Mouse (Mus musculus): ENCODE data around the gene Itga7. TPM values are rescaled to one million over a fixed set of nuclear protein-coding genes. Genes with fewer than 3 reads are reported as not detected.

Gene Itga7
- 18.7 and 19.0 TPM in 2 replicates for total RNA-seq (2021)
- long read RNA-seq, experiment 1, full-length matches to known transcripts: 1 of 6 reads
- long read RNA-seq, experiment 1, partial matches to known transcripts: 5 of 6 reads
- long read RNA-seq, experiment 1, other reads (novel, unspliced or antisense): 0 of 6 reads
- long read RNA-seq, experiment 2, partial matches to known transcripts: 6 of 9 reads
- long read RNA-seq, experiment 2, other reads (novel, unspliced or antisense): 3 of 9 reads

- peak; percentile 57 for DNase-seq
Measured at GRCm38 (mm10) chr10:128933574-128933973, at the start of gene Itga7. Itga7 (plus strand) TSS chr10:128933818.

GRCm38 (mm10) chr10:128888941-128889827 is 44.4 kb upstream of the Itga7 start:
- DNase-seq: no peak

GRCm38 (mm10) chr10:128889846-128890245 is 43.8 kb upstream of the Itga7 start:
- no peak for DNase-seq

GRCm38 (mm10) chr10:128890383-128891295 is 43.0 kb upstream of the Itga7 start:
- DNase-seq: no peak

- peak; percentile 72 for DNase-seq
Measured at GRCm38 (mm10) chr10:128891296-128892094, 42.1 kb upstream of the Itga7 start, which contains the start of gene Gdf11. Gdf11 (minus strand) TSS chr10:128891718.

- no peak for DNase-seq
Measured at GRCm38 (mm10) chr10:128892246-128892645, 41.4 kb upstream of the Itga7 start.

- peak; percentile 81 for DNase-seq
Measured at GRCm38 (mm10) chr10:128895437-128895836, 38.2 kb upstream of the Itga7 start.

DNA sequence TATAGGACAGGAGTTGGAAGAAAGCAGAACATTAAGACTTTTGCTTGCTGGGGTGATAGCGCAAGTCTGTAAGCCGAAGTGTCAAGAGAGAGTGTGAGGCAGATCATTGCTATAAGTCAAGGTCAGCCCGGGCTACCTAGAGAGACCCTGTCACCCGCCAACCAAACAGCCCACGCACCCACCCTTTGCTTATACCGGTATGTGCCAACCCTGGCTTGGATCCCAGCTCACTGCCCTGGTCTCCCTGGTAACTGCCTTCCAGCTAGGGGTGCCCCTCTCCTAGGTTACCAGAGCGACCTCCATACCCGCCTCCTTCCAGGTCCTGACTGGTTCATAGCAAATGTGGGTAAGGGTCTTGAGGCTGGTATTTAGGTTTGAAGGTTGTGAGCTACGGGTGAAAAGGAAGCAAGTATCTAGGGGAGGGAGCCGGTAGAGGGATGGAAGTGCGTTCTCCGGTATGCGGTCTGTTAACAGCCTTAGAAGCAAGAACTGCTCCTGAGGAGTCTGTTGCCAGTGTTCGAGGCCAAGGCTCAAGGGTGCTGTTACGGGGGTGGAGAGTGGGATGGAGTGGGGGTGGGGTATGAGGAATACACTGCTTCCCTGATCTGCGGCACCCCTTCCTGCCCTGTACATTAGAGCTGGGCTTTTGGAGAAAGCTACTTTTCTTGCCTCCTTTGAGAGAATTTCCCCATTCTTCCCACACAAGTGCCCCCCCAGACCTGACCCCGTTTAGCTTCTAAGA is 37.5 kb upstream of the Itga7 start:
- DNase-seq: peak; percentile 56

DNA sequence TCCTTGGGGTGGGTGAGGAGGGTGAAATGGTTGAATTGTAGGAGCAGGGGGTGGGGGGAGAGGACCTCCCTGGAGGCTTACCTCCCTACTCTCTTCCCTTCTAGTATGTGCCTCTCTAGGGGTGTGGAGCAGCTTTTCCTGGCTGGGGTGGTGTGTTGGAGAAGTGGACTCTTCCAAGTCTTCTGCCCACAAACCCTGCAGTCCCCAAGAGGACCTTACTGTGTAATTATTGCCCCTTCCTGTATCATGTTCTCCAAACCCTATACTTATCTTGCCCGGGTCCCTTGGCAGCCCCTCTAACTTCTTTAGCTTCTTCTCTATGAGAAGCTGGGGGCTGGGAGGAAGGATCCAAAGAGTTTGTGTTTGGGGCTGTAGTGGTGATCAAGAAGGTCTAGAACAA is 36.8 kb upstream of the Itga7 start:
- DNase-seq: no peak

DNA sequence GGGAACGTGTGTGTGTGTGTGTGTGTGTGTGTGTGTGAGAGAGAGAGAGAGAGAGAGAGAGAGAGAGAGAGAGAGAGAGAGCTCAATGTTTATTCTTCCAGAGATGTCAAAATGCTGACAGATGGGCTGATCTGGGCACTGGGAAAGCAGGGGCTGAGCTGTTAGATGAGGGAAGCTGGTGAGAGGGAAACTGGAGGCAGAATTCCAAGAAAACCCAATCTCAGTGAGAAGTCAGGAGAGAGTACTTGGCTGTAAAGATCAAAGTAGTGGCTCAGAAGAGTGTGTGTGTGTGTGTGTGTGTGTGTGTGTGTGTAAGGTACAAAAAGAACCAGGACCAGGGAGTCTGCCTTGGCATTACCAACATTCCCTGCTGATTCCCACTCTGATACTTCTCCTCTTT is 36.1 kb upstream of the Itga7 start:
- no peak for DNase-seq

- no peak for DNase-seq
Measured at GRCm38 (mm10) chr10:128899759-128900490, 33.7 kb upstream of the Itga7 start.

DNA sequence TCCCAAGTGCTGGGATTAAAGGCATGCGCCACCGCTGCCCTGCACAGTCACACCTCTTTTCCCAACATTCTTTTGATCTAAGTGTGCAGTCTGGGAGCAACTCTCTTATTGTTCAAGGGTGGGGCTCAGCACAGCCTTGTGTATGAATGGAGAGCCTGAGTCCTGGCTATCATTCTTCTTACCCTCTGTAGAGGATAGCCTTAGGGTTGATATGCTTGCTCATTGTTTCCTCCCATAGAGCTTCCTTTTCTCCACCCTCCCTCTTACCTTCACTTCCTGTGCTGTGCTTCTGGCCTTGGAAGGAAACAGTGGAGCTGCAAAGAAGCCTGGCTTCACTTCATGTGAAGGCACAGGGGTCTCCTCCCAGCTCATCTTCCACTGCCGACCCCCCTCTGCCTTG is 32.9 kb upstream of the Itga7 start, which contains the start of gene Cd63:
Gene Cd63 (plus strand): TSS at position 292 of the 400 bp plus-strand sequence.
- no peak for DNase-seq

DNA sequence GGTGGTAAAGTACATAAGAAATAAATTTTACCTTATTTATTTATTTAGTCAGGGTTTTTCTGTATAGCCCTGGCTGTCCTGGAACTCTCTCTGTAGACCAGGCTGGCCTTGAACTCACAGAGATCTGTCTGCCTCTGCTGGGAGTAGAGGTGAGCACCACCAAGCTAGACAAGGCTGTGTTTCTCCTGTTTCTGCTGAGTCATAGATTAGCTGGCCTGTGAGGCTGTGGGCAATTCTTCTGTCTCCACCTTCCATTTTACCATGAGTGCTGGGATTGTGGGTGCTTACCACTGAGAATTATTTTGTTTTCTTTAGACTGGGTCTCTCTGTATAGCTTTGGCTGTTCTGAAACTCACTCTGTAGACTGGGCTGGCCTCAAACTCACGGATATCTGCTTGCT is 32.2 kb upstream of the Itga7 start:
- no peak for DNase-seq

DNA sequence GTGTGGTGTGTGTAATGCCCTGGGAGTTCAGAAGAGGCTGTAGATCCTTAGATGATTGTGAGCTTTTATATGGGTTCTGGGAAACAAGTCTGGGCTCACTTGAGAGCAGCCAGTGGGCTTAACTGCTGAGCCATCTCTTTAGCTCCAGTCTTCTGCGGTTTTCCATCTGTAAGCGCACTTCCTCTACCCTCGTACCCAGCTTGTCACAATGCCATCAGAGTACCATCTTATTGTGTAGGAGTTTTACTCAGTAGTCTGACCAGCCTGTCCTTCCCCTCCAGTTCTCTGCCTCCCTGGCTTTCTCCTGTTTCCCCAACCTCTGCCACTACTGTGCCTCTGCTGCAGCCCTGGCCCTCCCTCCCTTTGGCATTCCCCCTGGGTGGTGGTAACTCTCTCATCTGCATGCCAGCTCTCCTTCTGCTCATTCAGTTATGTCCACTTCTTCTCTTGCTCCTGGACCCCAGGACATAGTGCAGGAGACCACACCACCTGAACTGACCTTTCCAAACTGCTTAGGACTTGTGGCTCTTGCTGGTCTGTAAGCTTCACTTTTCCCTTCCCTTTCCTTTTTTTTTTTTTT is 31.1 kb upstream of the Itga7 start:
- no peak for DNase-seq

GRCm38 (mm10) chr10:128904812-128905211 is 28.8 kb upstream of the Itga7 start:
- DNase-seq: no peak

GRCm38 (mm10) chr10:128908778-128909448 is 24.7 kb upstream of the Itga7 start:
- no peak for DNase-seq

DNA sequence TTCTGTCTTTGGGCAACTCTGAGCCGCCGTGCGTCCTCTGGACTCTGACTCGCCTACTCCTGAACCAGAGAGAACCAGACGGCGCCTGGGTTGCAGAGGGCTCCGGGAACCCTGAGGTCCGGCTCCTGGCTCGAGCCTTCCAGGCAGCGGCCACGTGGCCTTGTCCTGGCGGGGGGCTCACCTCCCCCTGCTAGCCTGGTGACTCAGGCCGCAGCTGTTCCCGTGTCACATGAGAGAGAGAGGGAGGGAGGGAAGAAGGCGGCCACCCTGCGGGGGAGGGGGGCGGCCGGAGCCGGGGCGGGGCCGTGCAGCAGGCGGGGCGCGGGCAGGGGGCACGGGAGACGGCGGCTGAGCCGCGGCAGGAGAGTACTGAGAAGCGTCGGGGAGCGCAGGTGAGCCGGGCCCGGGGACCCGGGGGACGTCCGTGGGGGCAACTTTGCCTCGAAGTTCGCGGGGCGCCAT is 24.0 kb upstream of the Itga7 start:
- peak; percentile 95 for DNase-seq

GRCm38 (mm10) chr10:128910066-128910841 is 23.4 kb upstream of the Itga7 start:
- DNase-seq: peak; percentile 69
